Mouse (Mus musculus) layer of hippocampus, postnatal 25 days (tissue): ENCODE data around the gene Abtb2. TPM values are rescaled to one million over a fixed set of nuclear protein-coding genes. Genes with fewer than 3 reads are reported as not detected.

Experiments used
- DNase-seq, 2 experiments: peaks; one replicate each; pipeline ENCODE4 v3.0.0; 2022; ENCODE audit warnings: mixed read lengths in 2 of 2, low spot score in 1 of 2; ENCODE audit errors: extremely low spot score in 1 of 2
- total RNA-seq, 2 experiments: library from RNA; stranded (reverse); gene quantifications; 2 replicates each; pipeline ENCODE4 v1.2.3; 2021

The Abtb2 gene
- total RNA-seq, 2 experiments from 2014 or later = 11.9 to 13.2 TPM

GRCm38 (mm10) chr2:103682927-103683442 is 116.9 kb downstream of the Abtb2 start:
- DNase-seq = no peak

- no peak for DNase-seq
These were observed 118.3 kb downstream of the Abtb2 start for GRCm38 (mm10) chr2:103684431-103684830.

- DNase-seq = no peak
These were observed 118.9 kb downstream of the Abtb2 start for GRCm38 (mm10) chr2:103684926-103685577.

- DNase-seq = no peak
These were observed 119.5 kb downstream of the Abtb2 start for GRCm38 (mm10) chr2:103685581-103685980.

GRCm38 (mm10) chr2:103687143-103687542 is 121.0 kb downstream of the Abtb2 start:
- DNase-seq = no peak

GRCm38 (mm10) chr2:103687888-103688287 is 121.8 kb downstream of the Abtb2 start:
- no peak for DNase-seq

GRCm38 (mm10) chr2:103690425-103690824 is 124.3 kb downstream of the Abtb2 start:
- DNase-seq = no peak

- no peak for DNase-seq
These were observed 124.7 kb downstream of the Abtb2 start for GRCm38 (mm10) chr2:103690828-103691227.

- DNase-seq = no peak
These were observed 125.2 kb downstream of the Abtb2 start for GRCm38 (mm10) chr2:103691278-103691677.

GRCm38 (mm10) chr2:103692810-103693209 is 126.7 kb downstream of the Abtb2 start:
- no peak for DNase-seq

GRCm38 (mm10) chr2:103694777-103695563 is 128.9 kb downstream of the Abtb2 start:
- DNase-seq = no peak

GRCm38 (mm10) chr2:103696177-103696576 is 130.1 kb downstream of the Abtb2 start:
- no peak for DNase-seq

- DNase-seq = no peak
These were observed 134.4 kb downstream of the Abtb2 start for GRCm38 (mm10) chr2:103700514-103700913.

GRCm38 (mm10) chr2:103703336-103703735 is 137.2 kb downstream of the Abtb2 start:
- DNase-seq = no peak

GRCm38 (mm10) chr2:103703865-103704264 is 137.8 kb downstream of the Abtb2 start:
- no peak for DNase-seq

- no peak for DNase-seq
These were observed 139.7 kb downstream of the Abtb2 start for GRCm38 (mm10) chr2:103705826-103706225.

- DNase-seq = peak; percentile 35 to 55
These were observed 140.1 kb downstream of the Abtb2 start for GRCm38 (mm10) chr2:103706226-103706625.

- DNase-seq = no peak
These were observed 141.1 kb downstream of the Abtb2 start for GRCm38 (mm10) chr2:103707056-103707776.

GRCm38 (mm10) chr2:103710849-103711248 is 144.7 kb downstream of the Abtb2 start:
- no peak for DNase-seq

- DNase-seq = no peak
These were observed 147.7 kb downstream of the Abtb2 start for GRCm38 (mm10) chr2:103713831-103714230.

- no peak for DNase-seq
These were observed 148.3 kb downstream of the Abtb2 start for GRCm38 (mm10) chr2:103714412-103714811.
